Mouse (Mus musculus) embryonic facial prominence, embryonic 13.5 days (tissue): ENCODE measurements at regions not wholly inside any gene's neighbourhood (a gene's known extent, or its start where the extent isn't known, plus 50 kb on each side); places are given as distances from the start of the nearest gene placed in this dataset.
"Not testable (repeated sequence)": the region's sequence is repeated elsewhere in the genome, so short reads cannot be mapped to it uniquely, and the experiment has no call there.

ENCODE experiments used
- ATAC-seq: fragments of 200-750 bp; cut with Nextera tagmentation; 2 replicates; pipeline ENCODE4 v1.8.0; 2017; ENCODE audit warnings: low read depth; ENCODE audit not compliant: insufficient number of reproducible peaks, insufficient read depth, low FRiP score, low TSS enrichment
- H3K27ac ChIP-seq: fragments of 300-500 bp; sonication (generic); 2 replicates; pipeline ENCODE4 v1.5.1; 2015; ENCODE audit warnings: moderate library complexity, mild to moderate bottlenecking, inconsistent platforms
- H3K27me3 ChIP-seq: fragments of 300-500 bp; sonication (generic); 2 replicates; pipeline ENCODE4 v1.6.1; 2015; ENCODE audit warnings: mild to moderate bottlenecking, inconsistent platforms
- H3K36me3 ChIP-seq: fragments of 300-500 bp; sonication (generic); 2 replicates; pipeline ENCODE4 v1.6.1; 2015; ENCODE audit warnings: mild to moderate bottlenecking, inconsistent platforms
- H3K4me1 ChIP-seq: fragments of 300-500 bp; sonication (generic); 2 replicates; pipeline ENCODE4 v1.6.1; 2015; ENCODE audit warnings: inconsistent platforms
- H3K4me2 ChIP-seq: fragments of 300-500 bp; sonication (generic); 2 replicates; pipeline ENCODE4 v1.6.1; 2015; ENCODE audit warnings: moderate library complexity, mild to moderate bottlenecking, inconsistent platforms
- H3K4me3 ChIP-seq: fragments of 300-500 bp; sonication (generic); 2 replicates; pipeline ENCODE4 v1.5.1; 2015; ENCODE audit warnings: mild to moderate bottlenecking, inconsistent platforms
- H3K9ac ChIP-seq: fragments of 300-500 bp; sonication (generic); 2 replicates; pipeline ENCODE4 v1.6.1; 2015; ENCODE audit warnings: mild to moderate bottlenecking, inconsistent platforms
- H3K9me3 ChIP-seq: fragments of 300-500 bp; sonication (generic); 2 replicates; pipeline ENCODE4 v1.6.1; 2016; ENCODE audit warnings: inconsistent platforms
- WGBS: fragments of 180-500 bp; shearing (Covaris S2); methylation state at CpG from one replicate; pipeline ENCODE4 v1.1.7; 2015; ENCODE audit warnings: mixed read lengths; 5-methylcytosine and 5-hydroxymethylcytosine counted together

GRCm38 (mm10) chr6:53207781-53208180 lies 79.3 kb upstream of the Creb5 start:
- H3K27me3 ChIP-seq, result no peaks in the 10 kb centered on the region
- H3K9me3 ChIP-seq, result no peaks in the 10 kb centered on the region
- H3K4me3 ChIP-seq, result no peak overlapping the region
- H3K27ac ChIP-seq, result no peak overlapping the region
- H3K36me3 ChIP-seq, result no peaks in the 10 kb centered on the region
- no peak overlapping the region for H3K9ac ChIP-seq
- H3K4me2 ChIP-seq, result no peak overlapping the region
- H3K4me1 ChIP-seq, result peaks cover 39% of the 10 kb centered on the region
- 75% methylated on average over 5 of the region's 5 CpGs for WGBS
- no peak for ATAC-seq

- Histone ChIP-seq H3K36me3 (no peaks in the 10 kb centered on the region), H3K4me2 (no peak overlapping the region), H3K9me3 (no peaks in the 10 kb centered on the region), H3K27ac (no peak overlapping the region), H3K4me3 (no peak overlapping the region), H3K9ac (no peak overlapping the region), H3K4me1 (peaks cover 39% of the 10 kb centered on the region), H3K27me3 (no peaks in the 10 kb centered on the region)
- no peak for ATAC-seq
- 54% methylated on average over 2 of the region's 2 CpGs for WGBS
These were observed 79.7 kb upstream of the Creb5 start for GRCm38 (mm10) chr6:53207361-53207760.

- Histone ChIP-seq H3K27me3 (no peaks in the 10 kb centered on the region), H3K9ac (no peak overlapping the region), H3K9me3 (no peaks in the 10 kb centered on the region), H3K4me3 (no peak overlapping the region), H3K4me2 (no peak overlapping the region; the same call in 1 of the 2 replicates), H3K36me3 (no peaks in the 10 kb centered on the region), H3K4me1 (peaks cover 25% of the 10 kb centered on the region), H3K27ac (peak overlapping the region; percentile 49)
- 12% methylated on average over 10 of the region's 10 CpGs for WGBS
- ATAC-seq, result no peak
These were observed 85.7 kb upstream of the Creb5 start for GRCm38 (mm10) chr6:53201281-53201956.

- ATAC-seq, result no peak
- H3K27me3 ChIP-seq, result no peaks in the 10 kb centered on the region
- no peaks in the 10 kb centered on the region for H3K9me3 ChIP-seq
- H3K27ac ChIP-seq, result no peak overlapping the region
- H3K4me3 ChIP-seq, result no peak overlapping the region
- 79% methylated on average over 2 of the region's 2 CpGs for WGBS
- no peak overlapping the region for H3K4me2 ChIP-seq
- no peaks in the 10 kb centered on the region for H3K36me3 ChIP-seq
- H3K9ac ChIP-seq, result no peak overlapping the region
- peaks cover 25% of the 10 kb centered on the region for H3K4me1 ChIP-seq
These were observed 87.6 kb upstream of the Creb5 start for GRCm38 (mm10) chr6:53199474-53199873.

- not testable (repeated sequence) for H3K4me1 ChIP-seq, H3K27ac ChIP-seq, H3K9me3 ChIP-seq, H3K36me3 ChIP-seq, H3K4me2 ChIP-seq, H3K9ac ChIP-seq, ATAC-seq, H3K27me3 ChIP-seq, H3K4me3 ChIP-seq
- WGBS, result 95% methylated on average over 17 of the region's 17 CpGs
These were observed 104.9 kb upstream of the Creb5 start for GRCm38 (mm10) chr6:53182131-53182530.

GRCm38 (mm10) chr6:53164423-53164841 lies 96.0 kb upstream of the Jazf1 start:
- no peak overlapping the region for H3K9ac ChIP-seq
- H3K27me3 ChIP-seq, result 0 out of 2 replicates have a peak, but pooled peaks cover 3% of the 10 kb centered on the region
- peak overlapping the region; percentile 53 for H3K4me2 ChIP-seq
- 10% methylated on average over 10 of the region's 10 CpGs for WGBS
- H3K36me3 ChIP-seq, result no peaks in the 10 kb centered on the region
- no peaks in the 10 kb centered on the region for H3K9me3 ChIP-seq
- H3K4me3 ChIP-seq, result peak overlapping the region; percentile 26; the same call in 1 of the 2 replicates
- H3K27ac ChIP-seq, result no peak overlapping the region
- no peak for ATAC-seq
- H3K4me1 ChIP-seq, result peaks cover 20% of the 10 kb centered on the region

- ATAC-seq, result no peak
These were observed 94.7 kb upstream of the Jazf1 start for GRCm38 (mm10) chr6:53163091-53163490.

GRCm38 (mm10) chr6:53161627-53162026 lies 93.2 kb upstream of the Jazf1 start:
- ATAC-seq, result no peak
- no peak overlapping the region for H3K27ac ChIP-seq

More at GRCm38 (mm10) chr6:53163091-53163490, 94.7 kb upstream of the Jazf1 start:
- Histone ChIP-seq H3K4me2 (no peak overlapping the region), H3K9ac (no peak overlapping the region), H3K9me3 (no peaks in the 10 kb centered on the region), H3K27ac (no peak overlapping the region), H3K27me3 (0 out of 2 replicates have a peak, but pooled peaks cover 3% of the 10 kb centered on the region), H3K4me1 (peaks cover 15% of the 10 kb centered on the region), H3K4me3 (no peak overlapping the region), H3K36me3 (no peaks in the 10 kb centered on the region)
- WGBS, result 89% methylated on average over 7 of the region's 7 CpGs

GRCm38 (mm10) chr6:53154621-53155020 lies 86.2 kb upstream of the Jazf1 start:
- no peaks in the 10 kb centered on the region for H3K27me3 ChIP-seq
- peaks cover 8% of the 10 kb centered on the region for H3K4me1 ChIP-seq

More at GRCm38 (mm10) chr6:53161627-53162026, 93.2 kb upstream of the Jazf1 start:
- Histone ChIP-seq H3K4me2 (no peak overlapping the region), H3K9ac (no peak overlapping the region), H3K4me3 (no peak overlapping the region), H3K4me1 (peaks cover 23% of the 10 kb centered on the region), H3K36me3 (no peaks in the 10 kb centered on the region), H3K27me3 (0 out of 2 replicates have a peak, but pooled peaks cover 3% of the 10 kb centered on the region), H3K9me3 (no peaks in the 10 kb centered on the region)
- 79% methylated on average over 2 of the region's 2 CpGs for WGBS

GRCm38 (mm10) chr6:53147478-53147877 lies 79.0 kb upstream of the Jazf1 start:
- 51% methylated on average over 5 of the region's 5 CpGs for WGBS
- H3K4me2 ChIP-seq, result no peak overlapping the region
- H3K4me1 ChIP-seq, result peaks cover 6% of the 10 kb centered on the region
- H3K27me3 ChIP-seq, result no peaks in the 10 kb centered on the region
- no peak overlapping the region for H3K9ac ChIP-seq
- no peak overlapping the region for H3K27ac ChIP-seq
- H3K4me3 ChIP-seq, result no peak overlapping the region
- H3K36me3 ChIP-seq, result no peaks in the 10 kb centered on the region
- no peak for ATAC-seq
- no peaks in the 10 kb centered on the region for H3K9me3 ChIP-seq

More at GRCm38 (mm10) chr6:53154621-53155020, 86.2 kb upstream of the Jazf1 start:
- Histone ChIP-seq H3K4me3 (no peak overlapping the region), H3K9ac (no peak overlapping the region), H3K4me2 (no peak overlapping the region), H3K27ac (no peak overlapping the region), H3K9me3 (no peaks in the 10 kb centered on the region), H3K36me3 (no peaks in the 10 kb centered on the region)
- 48% methylated on average over 4 of the region's 4 CpGs for WGBS
- no peak for ATAC-seq

GRCm38 (mm10) chr6:53143846-53144584 lies 75.6 kb upstream of the Jazf1 start:
- Histone ChIP-seq H3K4me1 (peaks cover 6% of the 10 kb centered on the region), H3K27me3 (no peaks in the 10 kb centered on the region), H3K9me3 (no peaks in the 10 kb centered on the region), H3K27ac (no peak overlapping the region), H3K36me3 (no peaks in the 10 kb centered on the region), H3K4me2 (no peak overlapping the region), H3K9ac (no peak overlapping the region), H3K4me3 (no peak overlapping the region)
- no peak for ATAC-seq
- 19% methylated on average over 4 of the region's 4 CpGs for WGBS

- H3K9ac ChIP-seq, result no peak overlapping the region
- ATAC-seq, result no peak
- no peak overlapping the region for H3K27ac ChIP-seq
These were observed 66.0 kb upstream of the Jazf1 start for GRCm38 (mm10) chr6:53134410-53134809.

More at GRCm38 (mm10) chr6:53134410-53134809, 66.0 kb upstream of the Jazf1 start:
- no peaks in the 10 kb centered on the region for H3K9me3 ChIP-seq
- 0 out of 2 replicates have a peak, but pooled peaks cover 2% of the 10 kb centered on the region for H3K4me1 ChIP-seq
- no peaks in the 10 kb centered on the region for H3K36me3 ChIP-seq
- 44% methylated on average over 2 of the region's 2 CpGs for WGBS
- H3K4me3 ChIP-seq, result no peak overlapping the region
- no peaks in the 10 kb centered on the region for H3K27me3 ChIP-seq
- H3K4me2 ChIP-seq, result no peak overlapping the region
